Mouse (Mus musculus): Measurements from ENCODE around the gene Clybl. TPM values are rescaled to one million over a fixed set of nuclear protein-coding genes. Genes with fewer than 3 reads are reported as not detected.

The Clybl gene
- total RNA-seq, 2 experiments from 2014 or later: 131 to 137 TPM

DNA sequence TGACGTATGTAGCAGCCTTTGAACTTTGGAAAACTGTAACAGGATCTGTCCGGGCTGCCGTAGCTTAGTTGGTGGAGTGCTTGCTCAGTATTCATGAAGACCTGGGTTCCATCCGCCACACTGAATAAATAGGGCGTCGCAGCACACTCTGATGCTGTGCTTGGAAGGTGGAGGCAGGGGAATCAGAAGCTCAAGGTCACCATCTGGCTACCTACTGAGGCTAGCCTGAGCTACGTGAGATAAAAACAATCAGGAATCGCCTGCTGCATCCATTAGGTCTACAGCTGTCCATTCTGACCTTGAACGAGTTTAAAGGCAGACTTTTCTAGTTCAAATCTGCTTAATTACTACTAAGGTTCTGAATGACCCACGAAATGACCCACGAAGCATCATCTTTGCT, 118.8 kb downstream of the Clybl start:
- DNase-seq: no peak

DNA sequence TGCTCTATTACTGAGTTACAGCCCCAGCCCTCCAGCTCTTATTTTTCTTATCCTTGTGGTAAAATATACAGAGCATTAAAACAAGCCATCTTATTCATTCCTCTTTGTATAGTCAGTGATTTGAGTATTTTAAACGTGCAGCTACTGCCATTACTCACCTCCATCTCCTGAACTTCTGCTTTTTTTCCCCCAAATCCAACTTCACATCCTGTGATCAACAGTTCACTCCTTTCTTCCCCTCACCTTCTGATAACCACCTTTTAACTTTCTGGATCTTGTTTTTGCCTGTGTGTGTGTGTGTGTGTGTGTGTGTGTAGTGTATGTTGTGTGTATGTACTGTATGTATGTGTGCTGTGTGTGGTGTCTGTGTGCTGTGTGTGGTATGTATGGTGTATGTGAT, 122.3 kb downstream of the Clybl start:
- DNase-seq: no peak

DNA sequence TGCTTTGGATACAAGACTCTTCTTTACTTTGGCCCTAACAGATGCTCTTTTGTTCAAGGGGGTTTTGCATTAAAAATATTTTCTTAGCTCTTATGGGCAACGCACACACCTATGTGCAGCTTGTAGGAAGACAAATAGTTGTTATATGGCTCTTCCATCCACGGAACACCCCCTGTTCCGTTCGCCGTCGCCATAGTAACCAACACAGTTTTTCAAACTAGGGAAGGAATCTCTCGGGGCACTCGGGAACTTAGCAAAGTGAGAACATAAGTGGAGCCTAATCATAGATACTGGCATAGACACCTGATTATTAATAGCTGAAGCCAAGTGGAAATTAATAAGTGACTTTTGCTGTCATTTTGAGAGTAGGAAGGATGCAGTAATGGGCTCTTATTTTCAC, 123.6 kb downstream of the Clybl start:
- DNase-seq: no peak

DNA sequence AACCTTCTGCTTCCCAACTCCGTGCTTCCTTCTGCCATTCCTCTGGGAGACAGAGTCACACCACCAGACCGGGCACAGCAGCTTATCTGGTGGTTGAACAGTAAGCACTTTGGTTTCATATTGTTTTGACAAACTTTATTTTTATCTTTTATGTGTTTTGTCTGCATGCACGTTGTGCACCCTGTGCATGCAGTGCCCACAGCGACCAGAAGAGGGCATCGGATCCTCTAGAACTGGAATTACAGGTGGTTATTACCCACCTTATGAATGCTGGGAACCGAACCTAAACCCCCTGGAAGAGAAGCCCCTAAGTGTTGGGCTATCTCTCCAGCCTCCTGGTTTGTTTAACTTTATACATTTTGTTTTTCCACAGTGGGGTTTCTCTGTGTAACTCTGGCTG, 130.9 kb downstream of the Clybl start:
- no peak for DNase-seq

DNA sequence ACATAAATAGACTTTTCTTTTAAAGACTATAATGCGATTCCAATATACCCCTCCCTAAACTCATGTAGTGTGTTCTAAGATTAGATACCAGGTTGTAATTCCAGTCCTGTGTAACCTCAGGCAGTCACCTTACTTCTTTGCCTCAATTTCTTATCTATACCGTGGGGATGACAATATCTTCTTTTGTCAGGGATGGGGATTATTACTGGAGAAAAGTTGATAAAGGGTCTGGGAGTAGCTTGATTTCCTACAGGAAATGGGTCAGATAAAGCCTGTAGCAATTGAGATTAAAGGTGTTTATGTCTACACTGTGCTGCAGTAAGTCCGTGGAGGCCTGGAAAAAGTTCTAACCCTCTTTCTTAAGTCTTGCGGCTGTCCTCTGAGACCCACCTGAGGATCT, 131.8 kb downstream of the Clybl start:
- no peak for DNase-seq

DNA sequence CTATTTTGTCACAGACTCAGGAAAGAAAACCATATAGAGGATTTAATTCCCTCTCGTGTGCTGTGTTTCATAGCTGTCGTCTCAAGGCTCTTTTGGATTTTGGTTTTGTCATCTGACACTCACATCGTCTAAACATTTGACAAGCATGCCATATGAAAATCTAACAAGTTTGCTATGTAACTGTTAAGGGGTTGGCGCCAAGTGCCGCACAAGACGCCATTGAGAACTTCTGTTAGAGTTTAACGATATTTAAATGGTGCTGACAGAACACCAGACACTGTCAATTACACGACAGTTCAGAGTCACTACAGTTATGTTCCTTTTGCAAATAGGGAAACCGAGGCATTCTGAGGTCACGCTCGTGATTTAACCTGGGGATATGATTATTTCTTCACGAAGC, 134.2 kb downstream of the Clybl start:
- no peak for DNase-seq

DNA sequence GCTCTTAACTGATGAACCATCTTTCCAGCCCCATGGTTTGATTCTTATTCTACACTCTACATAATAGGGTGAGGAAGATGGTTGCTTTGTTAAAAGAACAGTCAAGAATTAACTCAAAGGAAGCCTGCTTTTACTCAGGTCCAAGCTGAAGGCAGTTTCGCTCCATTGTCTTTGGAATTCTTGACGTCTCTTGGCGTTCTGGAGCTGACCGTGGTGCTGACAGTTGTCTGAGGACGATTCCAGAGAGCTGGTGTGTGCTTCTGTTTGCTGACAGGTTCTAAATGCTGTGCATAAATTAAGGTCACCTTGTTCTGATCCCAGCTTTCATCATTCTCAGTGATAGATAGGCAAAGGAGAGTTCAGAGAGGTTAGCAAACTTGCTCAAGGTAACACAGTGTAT, 140.6 kb downstream of the Clybl start:
- no peak for DNase-seq

DNA sequence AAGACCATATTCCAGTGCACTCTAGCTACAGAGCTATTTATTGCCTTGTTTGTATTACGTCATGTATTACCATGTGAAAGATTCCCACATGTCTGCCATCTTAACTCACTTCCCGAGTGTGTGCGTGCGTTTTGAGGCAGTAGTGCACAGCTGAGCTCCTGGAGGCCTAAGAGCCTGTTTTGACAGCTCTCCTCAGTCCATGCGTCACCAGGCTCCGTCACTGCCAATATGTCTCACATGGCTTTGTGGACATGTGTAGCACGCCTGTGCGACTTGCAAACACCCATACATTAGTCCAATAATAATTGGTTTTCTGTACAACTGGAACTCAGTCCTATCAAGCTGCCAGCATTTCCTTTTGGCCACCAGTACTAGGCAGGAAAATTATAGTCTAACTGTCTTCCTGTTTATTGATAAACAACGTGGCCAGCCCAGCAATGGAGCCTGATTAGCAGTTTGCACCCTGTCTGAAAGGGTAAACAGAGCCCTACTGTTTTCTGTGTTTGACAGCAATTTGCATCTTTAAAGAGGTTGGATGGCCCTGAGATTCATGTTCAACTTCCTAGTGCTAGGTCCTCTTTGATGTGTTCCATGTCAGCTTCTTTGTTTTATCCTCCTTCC, 142.4 kb downstream of the Clybl start:
- DNase-seq: no peak

DNA sequence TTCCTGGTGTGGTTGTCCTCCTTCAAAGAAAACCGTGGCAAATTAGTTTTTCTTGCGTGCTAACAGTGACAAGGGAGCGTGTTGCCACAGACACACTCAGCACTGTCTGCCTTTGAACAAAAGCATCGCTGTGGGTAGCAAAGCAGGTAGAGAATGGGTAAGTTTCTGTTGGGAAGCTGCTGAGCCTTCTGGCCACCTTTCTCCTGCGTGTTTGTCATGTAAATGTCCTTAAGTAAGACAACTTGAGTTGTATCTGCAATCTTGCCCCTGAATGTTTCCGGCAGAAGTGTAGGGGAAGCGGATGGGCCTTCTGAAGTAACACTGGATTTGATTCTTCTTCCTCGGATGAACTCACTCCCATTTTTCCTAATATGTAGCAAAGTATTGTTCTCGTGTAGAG, 148.6 kb downstream of the Clybl start:
- no peak for DNase-seq

DNA sequence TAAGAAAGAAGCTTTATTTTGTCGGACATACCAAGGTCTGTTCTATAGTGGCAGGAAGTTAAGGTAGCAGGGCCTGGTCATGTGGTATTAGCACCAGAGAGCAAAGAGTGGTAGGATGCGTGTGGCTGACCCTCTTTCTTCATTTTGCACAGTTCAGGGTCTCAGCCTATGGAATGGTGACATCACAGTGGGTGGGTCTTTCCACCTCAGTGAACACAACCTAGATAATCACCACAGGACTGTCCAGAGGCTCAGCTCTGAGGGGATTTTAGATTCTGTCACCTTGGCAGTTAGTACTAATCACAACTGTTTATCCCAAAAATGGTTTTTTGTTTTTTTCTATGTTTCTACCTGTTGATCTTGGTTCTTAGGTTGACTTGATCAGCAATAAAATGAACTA, 149.2 kb downstream of the Clybl start:
- DNase-seq: no peak

DNA sequence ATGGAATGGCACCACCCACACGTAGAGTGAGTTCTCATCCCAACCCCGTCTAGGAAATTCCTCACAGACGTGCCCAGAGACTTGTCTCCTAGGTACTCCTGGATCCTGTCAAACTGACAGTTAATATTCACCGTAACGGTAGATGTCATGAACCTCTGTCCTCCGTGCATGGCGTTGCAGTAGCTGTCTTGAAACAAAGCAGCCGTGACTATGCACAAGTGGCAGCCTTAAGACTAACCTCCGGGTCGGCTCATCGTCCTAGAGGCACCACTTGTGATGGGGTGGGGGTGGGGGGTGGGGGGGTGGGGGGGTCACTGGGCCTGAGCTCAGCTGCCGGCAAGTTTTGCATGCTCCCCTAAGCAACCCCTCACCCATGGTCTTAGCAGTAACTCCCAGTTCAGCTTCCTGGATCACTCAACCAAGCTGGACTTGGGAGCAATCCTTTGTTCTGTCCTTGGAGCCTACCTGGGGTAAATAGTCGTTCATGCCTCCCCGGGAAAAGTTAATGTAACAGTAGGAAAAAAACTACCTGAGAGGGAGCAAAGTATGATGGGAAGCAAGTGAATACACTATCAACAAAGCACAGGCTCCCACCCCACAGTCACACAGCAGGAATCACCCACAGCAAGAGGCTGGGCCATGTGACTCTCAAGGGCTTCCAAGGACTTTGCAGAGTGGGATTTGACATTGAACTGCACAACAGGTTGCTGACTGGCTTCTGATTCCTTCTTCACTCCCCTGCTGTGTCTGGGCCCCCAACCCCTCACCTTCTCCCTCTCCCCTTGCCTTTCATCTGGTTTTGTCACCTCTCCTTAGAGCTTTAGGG, 150.3 kb downstream of the Clybl start:
- no peak for DNase-seq

DNA sequence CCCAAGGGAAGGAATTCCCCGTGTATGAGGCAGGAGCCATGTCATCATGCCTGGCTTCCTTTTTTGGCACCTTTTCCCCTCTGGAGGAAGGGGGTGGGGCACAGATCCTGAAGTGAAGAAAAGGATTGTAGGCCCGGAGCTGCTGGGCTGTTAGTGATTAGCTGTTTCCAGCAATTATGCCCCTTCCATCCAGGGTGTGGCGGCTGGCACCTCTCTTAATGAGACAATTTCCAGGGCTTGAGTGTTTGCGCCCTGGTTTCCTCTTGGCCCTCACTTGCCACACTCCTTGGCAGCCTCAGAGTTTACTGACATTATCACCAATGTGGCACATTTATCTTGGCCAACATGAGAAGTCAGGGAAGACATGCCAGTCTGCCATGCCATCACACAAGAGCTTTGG, 155.5 kb downstream of the Clybl start:
- peak in 1 of 2 experiments; percentile 5 for DNase-seq

DNA sequence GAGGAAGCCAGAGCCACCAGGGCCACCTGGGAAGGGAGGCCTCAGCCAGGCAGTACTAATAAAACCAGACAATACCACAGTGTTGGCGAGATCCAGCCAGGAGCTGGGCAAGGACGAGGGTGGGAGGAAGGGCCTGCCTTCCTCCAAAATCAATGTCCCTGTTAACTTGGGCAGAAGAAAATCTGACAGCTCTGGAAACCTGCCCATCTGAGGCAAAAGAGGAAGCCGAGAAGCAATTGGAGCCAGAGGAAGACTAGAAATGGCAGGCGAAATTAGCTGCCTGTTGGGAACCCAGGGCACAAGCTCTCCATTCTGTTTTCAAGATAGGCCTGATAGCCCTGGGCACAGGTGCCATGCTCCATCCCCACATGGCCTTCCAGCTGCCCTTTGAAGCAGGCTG, 157.3 kb downstream of the Clybl start:
- no peak for DNase-seq

DNA sequence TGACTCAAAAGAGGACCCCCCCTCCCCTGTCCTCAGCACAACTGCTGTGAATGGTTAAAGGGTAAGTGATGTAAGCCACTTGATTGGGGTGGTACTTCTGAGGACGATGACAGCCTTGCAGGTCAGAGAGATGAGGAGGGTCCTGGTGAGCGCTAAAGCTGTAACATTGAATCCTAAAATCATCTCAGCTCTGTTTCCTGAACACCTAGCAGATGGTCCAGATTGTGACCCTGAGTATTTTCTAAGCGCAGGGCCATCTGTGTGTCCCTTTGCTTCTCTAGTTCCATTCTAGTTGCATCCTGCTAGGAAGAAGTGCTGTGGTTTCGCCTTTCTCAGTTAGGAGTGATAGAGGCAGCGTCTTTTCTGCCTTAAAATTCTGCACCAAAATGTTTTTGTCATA, 158.6 kb downstream of the Clybl start:
- no peak for DNase-seq

DNA sequence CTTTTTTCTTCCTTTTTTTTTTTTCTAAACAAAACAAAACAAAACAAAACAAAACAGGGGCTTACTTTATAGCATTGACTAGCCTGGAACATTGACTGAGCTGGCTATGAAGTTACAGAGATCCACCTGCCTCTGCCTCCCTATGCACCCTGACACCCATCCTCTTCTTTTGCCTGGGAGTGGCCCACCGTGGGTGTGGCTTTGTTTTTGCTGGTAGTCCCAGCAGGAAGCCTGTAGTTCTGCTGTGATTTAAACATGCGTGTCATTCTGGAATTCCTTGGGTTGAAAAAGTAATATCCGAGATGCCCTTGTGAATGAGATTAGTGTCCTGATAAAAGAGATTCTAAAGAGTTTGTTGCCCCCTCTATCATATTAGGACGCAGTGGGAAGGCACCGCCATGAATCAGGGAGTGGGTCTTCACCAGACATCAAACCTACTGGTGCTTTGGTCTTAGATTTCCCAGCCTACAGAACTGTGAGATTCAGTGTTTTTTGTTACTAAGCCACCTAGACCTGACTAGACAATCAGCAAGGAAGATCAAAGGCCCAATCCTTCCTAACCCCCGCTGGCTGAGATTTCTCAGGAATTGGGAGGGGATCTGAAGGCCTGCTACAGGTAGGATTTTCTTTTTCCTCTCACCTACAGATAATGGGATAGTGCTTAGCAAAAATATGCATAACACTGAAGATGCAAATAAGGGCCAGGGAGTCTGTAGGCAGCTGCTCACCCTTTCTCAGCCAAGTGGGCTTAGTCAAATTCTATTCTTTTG, 160.3 kb downstream of the Clybl start:
- no peak for DNase-seq

DNA sequence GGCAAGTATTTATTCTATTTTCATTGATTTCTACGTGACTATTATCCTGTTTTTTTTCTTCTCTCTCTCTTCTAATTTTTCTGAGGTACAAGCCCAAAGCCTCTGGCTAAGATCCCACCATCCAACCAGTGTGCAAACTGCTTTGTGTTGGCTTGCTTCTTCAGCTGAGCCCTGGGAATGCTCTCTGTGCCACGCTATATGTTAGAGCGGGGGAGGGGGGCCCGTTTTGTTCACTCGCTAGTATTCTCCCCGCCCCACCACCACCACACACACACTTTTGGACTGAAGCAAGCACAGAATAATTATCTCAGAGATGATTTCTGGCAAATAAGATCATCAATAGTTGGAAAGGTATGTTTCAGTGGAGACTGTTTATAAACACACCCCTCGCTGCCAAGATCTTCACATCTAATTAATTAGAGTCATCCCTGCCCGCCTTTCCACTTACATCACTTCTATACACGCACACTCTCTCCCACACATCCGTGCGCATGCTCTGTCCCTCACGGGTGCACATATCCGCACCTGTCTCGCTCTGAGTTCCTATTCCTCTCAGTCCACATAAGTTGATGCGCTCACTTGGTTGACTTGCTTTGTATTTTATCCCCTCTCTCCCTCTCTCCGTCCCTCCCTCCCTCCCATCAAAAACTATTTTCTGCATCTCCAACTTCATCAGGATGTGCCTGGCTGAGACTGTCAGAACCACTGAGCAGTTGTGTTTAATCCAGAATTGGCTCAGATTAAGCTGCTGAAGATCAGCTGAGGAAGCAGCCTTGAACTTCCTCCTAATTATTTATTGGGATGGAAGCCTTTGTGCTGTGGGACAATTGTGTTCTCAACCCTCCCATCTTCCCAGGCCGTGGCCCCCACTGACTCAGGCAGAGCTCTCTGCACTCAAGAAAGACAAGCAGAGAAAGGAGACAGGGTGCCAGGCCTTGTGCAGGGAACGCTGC, 163.0 kb downstream of the Clybl start:
- no peak for DNase-seq

DNA sequence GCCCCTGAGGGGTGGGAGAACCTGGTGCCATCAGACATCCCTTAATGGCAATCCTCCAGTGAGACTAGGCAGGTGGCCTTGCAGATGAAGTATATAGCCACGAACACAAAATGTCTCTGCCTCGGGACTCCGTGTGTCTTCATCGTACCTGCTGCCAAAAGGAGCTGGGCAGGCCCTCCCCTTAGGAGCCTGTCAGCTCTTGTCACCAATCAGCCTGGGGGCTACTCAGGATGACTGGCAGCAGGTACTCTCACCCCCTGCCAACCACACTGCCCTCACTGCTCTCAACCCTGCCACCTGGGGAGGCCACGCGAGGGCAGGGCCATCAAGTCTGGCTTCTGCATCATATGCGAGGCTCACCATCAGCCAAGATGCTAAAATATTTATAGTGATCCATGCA, 166.6 kb downstream of the Clybl start:
- no peak for DNase-seq

DNA sequence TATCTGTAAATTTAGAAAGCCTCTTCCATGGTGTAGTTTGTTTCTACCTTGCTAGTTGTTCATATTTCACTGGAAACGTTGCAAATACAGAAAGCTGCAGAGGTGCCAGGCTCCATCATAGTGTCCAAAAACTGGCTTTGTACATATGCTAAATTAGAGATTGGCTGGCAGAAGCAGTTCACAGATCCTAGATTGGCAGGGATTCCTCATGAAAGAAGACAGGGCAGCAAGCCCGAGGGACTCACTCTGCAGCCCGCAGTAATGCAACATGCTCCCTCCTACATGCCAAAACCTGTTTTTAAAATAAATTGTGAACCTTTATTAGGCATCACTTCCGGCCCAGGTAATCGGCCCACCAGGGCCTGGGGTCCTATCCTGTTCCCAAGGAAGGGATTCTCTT, 167.8 kb downstream of the Clybl start:
- DNase-seq: no peak

DNA sequence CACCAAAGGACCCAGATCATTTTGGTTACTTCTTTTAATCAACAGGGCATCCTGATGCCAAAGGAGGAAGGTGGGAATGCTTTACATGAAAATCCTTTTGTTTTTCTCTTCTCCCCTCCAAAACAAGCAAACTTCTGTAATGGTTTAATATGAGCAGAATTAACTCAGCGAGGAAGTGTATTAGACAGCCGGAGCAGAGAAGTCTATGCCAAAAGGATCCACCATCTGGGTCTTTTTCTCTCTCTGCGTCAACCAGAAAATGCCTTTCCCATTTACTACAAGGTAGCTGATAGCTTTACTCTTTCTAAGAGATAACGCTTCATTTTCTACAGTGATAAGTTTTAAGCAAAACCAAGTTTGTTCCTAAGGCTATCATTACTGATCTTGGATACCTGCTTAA, 168.3 kb downstream of the Clybl start:
- DNase-seq: no peak

DNA sequence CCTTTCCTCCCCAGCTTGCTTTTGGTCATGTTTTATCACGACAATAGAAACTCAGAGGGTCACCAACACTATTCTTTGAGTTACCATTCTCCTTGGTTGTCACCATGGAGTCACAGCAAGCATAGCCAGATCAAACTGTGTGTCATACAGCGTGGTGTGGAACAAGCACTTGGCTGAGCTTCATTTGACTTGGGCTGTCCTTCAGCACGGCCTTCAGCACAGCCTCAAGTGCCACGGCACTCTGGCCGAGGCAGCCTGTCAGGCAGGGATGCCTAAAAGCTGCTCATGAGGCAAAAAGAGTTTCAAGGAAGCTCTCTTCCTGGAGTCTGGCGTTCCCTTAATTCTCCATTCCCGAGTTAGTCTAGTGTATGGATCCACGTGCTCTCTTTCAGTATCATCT, 169.3 kb downstream of the Clybl start:
- DNase-seq: peak; percentile 28 to 33

DNA sequence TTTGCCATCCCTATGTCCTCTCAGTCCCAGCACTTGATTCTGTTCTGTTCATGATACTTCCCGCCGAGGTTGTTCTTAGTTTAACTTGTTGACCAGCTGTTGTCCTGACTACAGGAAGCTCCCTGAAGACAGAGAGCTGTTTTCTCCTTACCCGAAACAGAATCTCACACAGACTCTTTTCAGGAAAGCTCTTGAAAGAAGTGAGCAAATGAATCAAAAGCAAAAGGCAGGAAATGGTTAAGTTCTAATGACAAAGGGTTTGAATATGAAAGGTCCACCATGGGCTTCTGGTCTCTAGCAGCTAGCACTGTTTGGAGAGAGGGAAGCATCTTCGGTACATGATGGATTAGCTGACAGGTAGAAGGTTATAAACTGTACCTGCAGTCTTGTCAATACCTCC, 175.8 kb downstream of the Clybl start:
- no peak for DNase-seq

DNA sequence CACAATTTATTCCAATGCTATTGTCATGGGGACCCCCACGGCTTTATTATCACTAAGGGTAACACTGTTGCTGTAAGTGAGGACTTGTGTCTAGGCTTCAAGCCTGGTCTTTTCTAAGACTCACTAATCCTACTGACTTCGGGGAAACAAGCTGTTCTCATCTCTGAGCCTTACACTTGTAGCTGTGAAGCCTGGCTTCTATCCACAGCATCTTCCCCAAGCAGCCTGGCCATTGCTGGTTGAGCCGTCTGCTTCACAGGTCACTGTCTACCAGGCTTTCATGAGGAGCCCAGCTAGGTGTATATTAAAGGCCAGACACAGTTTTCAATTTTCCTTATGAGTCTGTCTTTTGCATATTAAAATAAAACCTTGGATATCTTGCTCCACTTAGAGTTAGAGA, 177.1 kb downstream of the Clybl start:
- DNase-seq: no peak
